Mouse (Mus musculus) heart, embryonic 14.5 days (tissue): ENCODE data around the gene Gm28510. TPM values are rescaled to one million over a fixed set of nuclear protein-coding genes. Genes with fewer than 3 reads are reported as not detected.
"Not testable (repeated sequence)": the region's sequence is repeated elsewhere in the genome, so short reads cannot be mapped to it uniquely, and the experiment has no call there.

Experiments
- ATAC-seq: fragments of 200-750 bp; cut with Nextera tagmentation; 2 replicates; pipeline ENCODE4 v1.8.0; 2017; ENCODE audit warnings: low read depth, moderate TSS enrichment; ENCODE audit not compliant: insufficient number of reproducible peaks, insufficient read depth, low FRiP score
- H3K27ac ChIP-seq, 2 experiments: fragments of 200-500 bp in 1 of 2; fragments of 300-500 bp in 1 of 2; sonication (generic) in 1 of 2; replicated peaks in 1 of 2; 2 replicates each; pipeline ENCODE4 v1.5.1; 2012 to 2014; ENCODE audit warnings: low read depth in 2 of 2, low read length in 2 of 2, control low read depth in 1 of 2, mild to moderate bottlenecking in 1 of 2, mixed read lengths in 1 of 2; ENCODE audit not compliant: control insufficient read depth in 1 of 2, insufficient read depth in 1 of 2
- H3K27me3 ChIP-seq: fragments of 300-500 bp; sonication (generic); 2 replicates; pipeline ENCODE4 v1.6.1; 2014; ENCODE audit warnings: mild to moderate bottlenecking, low read length, control low read depth; ENCODE audit not compliant: control insufficient read depth, insufficient read depth
- H3K36me3 ChIP-seq: fragments of 300-500 bp; sonication (generic); 2 replicates; pipeline ENCODE4 v1.6.1; 2014; ENCODE audit warnings: mild to moderate bottlenecking, control low read depth, low read length, mixed read lengths; ENCODE audit not compliant: control insufficient read depth, insufficient read depth
- H3K4me1 ChIP-seq, 2 experiments: fragments of 200-500 bp in 1 of 2; fragments of 300-500 bp in 1 of 2; sonication (generic) in 1 of 2; 2 replicates each; pipeline ENCODE4 v1.6.1; 2012 to 2014; ENCODE audit warnings: low read length in 2 of 2, control low read depth in 1 of 2, mixed read lengths in 1 of 2; ENCODE audit not compliant: control insufficient read depth in 2 of 2, insufficient read depth in 2 of 2
- H3K4me2 ChIP-seq: fragments of 300-500 bp; sonication (generic); 2 replicates; pipeline ENCODE4 v1.6.1; 2014; ENCODE audit warnings: mild to moderate bottlenecking, low read length
- H3K4me3 ChIP-seq, 2 experiments: fragments of 200-500 bp in 1 of 2; fragments of 300-500 bp in 1 of 2; sonication (generic) in 1 of 2; 2 replicates each; pipeline ENCODE4 v1.5.1; 2012 to 2014; ENCODE audit warnings: low read length in 2 of 2, mild to moderate bottlenecking in 2 of 2, control low read depth in 1 of 2, low read depth in 1 of 2, moderate library complexity in 1 of 2; ENCODE audit not compliant: control insufficient read depth in 1 of 2, insufficient read depth in 1 of 2
- H3K9ac ChIP-seq: fragments of 300-500 bp; sonication (generic); 2 replicates; pipeline ENCODE4 v1.6.1; 2014; ENCODE audit warnings: mild to moderate bottlenecking, low read length
- H3K9me3 ChIP-seq: fragments of 300-500 bp; sonication (generic); 2 replicates; pipeline ENCODE4 v1.6.1; 2016; ENCODE audit warnings: low read length, control low read depth; ENCODE audit not compliant: control insufficient read depth
- whole genome bisulfite sequencing: fragments of 180-500 bp; shearing (Covaris S2); extraction: QIAGEN DNeasy Blood & Tissue Kit; methylation state at CpG from one replicate; pipeline ENCODE4 v1.1.7; 2014; 5-methylcytosine and 5-hydroxymethylcytosine counted together
- polyA plus RNA-seq: library from polyadenylated mRNA; unstranded; fragments of >200 nt; fragmentation: Nextera tagmentation; extraction: Ambion mirVana; gene quantifications from 2 replicates; pipeline ENCODE4 v1.2.1, GENCODE M21; 2014

Gene Gm28510
- not detected in 2 replicates for polyA plus RNA-seq

GRCm38 (mm10) chrY:10412437-10412836 lies at the start of gene Gm28510:
TSS of gene Gm28510 (plus strand) at chrY:10412737.
- H3K4me2 ChIP-seq, H3K4me3 ChIP-seq, H3K36me3 ChIP-seq, H3K4me1 ChIP-seq, ATAC-seq, H3K9me3 ChIP-seq, H3K9ac ChIP-seq, H3K27ac ChIP-seq, H3K27me3 ChIP-seq: not testable (repeated sequence)
- WGBS = no CpG with 5 or more reads among the region's 6 CpGs

Other genes starting within 250 kb of the Gm28510 start
- not detected in 2 replicates for gene Gm20834, start 88.1 kb upstream of the Gm28510 start, polyA plus RNA-seq
- not detected in 2 replicates for gene Gm20737, start 123.3 kb downstream of the Gm28510 start, polyA plus RNA-seq
- gene Gm21775, start 140.7 kb downstream of the Gm28510 start, polyA plus RNA-seq = not detected in 2 replicates
- not detected in 2 replicates for gene Gm21900, start 203.6 kb downstream of the Gm28510 start, polyA plus RNA-seq